Mouse (Mus musculus) erythroblast, embryonic 14.5 days (primary cell): ENCODE data around the gene Tsc2. TPM values are rescaled to one million over a fixed set of nuclear protein-coding genes. Genes with fewer than 3 reads are reported as not detected.

Source experiments
- H3K27me3 ChIP-seq: 2 replicates; pipeline ENCODE4 v1.6.1; 2012; ENCODE audit warnings: inconsistent platforms; ENCODE audit not compliant: control insufficient read depth
- H3K36me3 ChIP-seq: 2 replicates; pipeline ENCODE4 v1.6.1; 2012; ENCODE audit warnings: mild to moderate bottlenecking, inconsistent platforms; ENCODE audit not compliant: control insufficient read depth
- H3K4me1 ChIP-seq: 2 replicates; pipeline ENCODE4 v1.6.1; 2012; ENCODE audit warnings: inconsistent platforms; ENCODE audit not compliant: control insufficient read depth
- H3K4me3 ChIP-seq: replicated peaks from 2 replicates; pipeline ENCODE3; 2012; ENCODE audit warnings: moderate library complexity, mild to moderate bottlenecking, inconsistent platforms
- H3K9me3 ChIP-seq: 2 replicates; pipeline ENCODE4 v1.6.1; 2012; ENCODE audit warnings: low read length, inconsistent platforms, mixed read lengths; ENCODE audit not compliant: control insufficient read depth
- GATA1 ChIP-seq: IDR thresholded peaks from 2 replicates; pipeline ENCODE4 v1.6.1; 2012; ENCODE audit warnings: low read length, inconsistent platforms, mixed read lengths
- TAL1 ChIP-seq: IDR thresholded peaks from 3 replicates; pipeline ENCODE4 v1.6.1; 2012; ENCODE audit warnings: low read length, inconsistent platforms, mixed read lengths
- polyA plus RNA-seq: library from polyadenylated mRNA; stranded (reverse); fragments of >175 nt; gene quantifications from 2 replicates; pipeline ENCODE4 v1.2.3, GENCODE M21; 2012

Tsc2 gene
- polyA plus RNA-seq, 1 experiment, result 4.0 TPM

- TF ChIP-seq TAL1 (no peak), GATA1 (no peak)
- Histone ChIP-seq H3K4me1 (peaks cover 55% of the 10 kb centered on the region), H3K36me3 (peaks cover 27% of the 10 kb centered on the region), H3K27me3 (no peaks in the 10 kb centered on the region), H3K4me3 (peak overlapping the region; percentile 80), H3K9me3 (no peaks in the 10 kb centered on the region)
These were observed 501 bp upstream of the Tsc2 start for GRCm38 (mm10) chr17:24632813-24633449.

GRCm38 (mm10) chr17:24630072-24630471 is 2.4 kb downstream of the Tsc2 start:
- no peaks in the 10 kb centered on the region for H3K27me3 ChIP-seq
- peaks cover 39% of the 10 kb centered on the region for H3K4me1 ChIP-seq
- TF ChIP-seq TAL1 (no peak), GATA1 (no peak)
- H3K4me3 ChIP-seq, result no peak overlapping the region
- peaks cover 51% of the 10 kb centered on the region for H3K36me3 ChIP-seq
- H3K9me3 ChIP-seq, result no peaks in the 10 kb centered on the region

GRCm38 (mm10) chr17:24628646-24629045 is 3.8 kb downstream of the Tsc2 start:
- Histone ChIP-seq H3K4me3 (no peak overlapping the region), H3K27me3 (no peaks in the 10 kb centered on the region), H3K4me1 (peaks cover 33% of the 10 kb centered on the region), H3K36me3 (peaks cover 63% of the 10 kb centered on the region), H3K9me3 (no peaks in the 10 kb centered on the region)
- TF ChIP-seq GATA1, result peak; percentile 74; the same call in 1 of the 2 replicates
- TF ChIP-seq TAL1, result no peak

- TF ChIP-seq TAL1 (no peak), GATA1 (no peak)
- Histone ChIP-seq H3K4me3 (no peak overlapping the region), H3K27me3 (no peaks in the 10 kb centered on the region), H3K4me1 (peaks cover 11% of the 10 kb centered on the region), H3K9me3 (no peaks in the 10 kb centered on the region), H3K36me3 (peaks cover 92% of the 10 kb centered on the region)
These were observed 7.0 kb downstream of the Tsc2 start for GRCm38 (mm10) chr17:24625472-24625871.

- TF ChIP-seq TAL1 (no peak), GATA1 (no peak)
- H3K27me3 ChIP-seq, result no peaks in the 10 kb centered on the region
- H3K4me3 ChIP-seq, result peak overlapping the region; percentile 37
- peaks cover 38% of the 10 kb centered on the region for H3K4me1 ChIP-seq
- peaks cover 93% of the 10 kb centered on the region for H3K36me3 ChIP-seq
- H3K9me3 ChIP-seq, result no peaks in the 10 kb centered on the region
These were observed 14.8 kb downstream of the Tsc2 start for GRCm38 (mm10) chr17:24617561-24618194.

- Histone ChIP-seq H3K9me3 (no peaks in the 10 kb centered on the region), H3K4me1 (peaks cover 9% of the 10 kb centered on the region; the same call in 1 of the 2 replicates), H3K4me3 (no peak overlapping the region), H3K36me3 (peaks cover 79% of the 10 kb centered on the region), H3K27me3 (no peaks in the 10 kb centered on the region)
- TF ChIP-seq GATA1, result no peak
These were observed 21.7 kb downstream of the Tsc2 start for GRCm38 (mm10) chr17:24610711-24611110.

- H3K4me3 ChIP-seq, result no peak overlapping the region
- H3K9me3 ChIP-seq, result no peaks in the 10 kb centered on the region
- TF ChIP-seq GATA1, result no peak
- no peak for TF ChIP-seq TAL1
- H3K4me1 ChIP-seq, result peaks cover 7% of the 10 kb centered on the region; the same call in 1 of the 2 replicates
- H3K27me3 ChIP-seq, result no peaks in the 10 kb centered on the region
- H3K36me3 ChIP-seq, result peaks cover 78% of the 10 kb centered on the region
These were observed 23.6 kb downstream of the Tsc2 start for GRCm38 (mm10) chr17:24608874-24609273.

GRCm38 (mm10) chr17:24608370-24608769 is 24.1 kb downstream of the Tsc2 start:
- peaks cover 6% of the 10 kb centered on the region; the same call in 1 of the 2 replicates for H3K4me1 ChIP-seq
- peaks cover 75% of the 10 kb centered on the region for H3K36me3 ChIP-seq

GRCm38 (mm10) chr17:24604557-24604956 is 27.9 kb downstream of the Tsc2 start:
- Histone ChIP-seq H3K4me1 (peaks cover 2% of the 10 kb centered on the region; the same call in 1 of the 2 replicates), H3K9me3 (no peaks in the 10 kb centered on the region), H3K36me3 (peaks cover 92% of the 10 kb centered on the region), H3K4me3 (no peak overlapping the region), H3K27me3 (no peaks in the 10 kb centered on the region)
- TF ChIP-seq GATA1 (no peak), TAL1 (no peak)

More at GRCm38 (mm10) chr17:24608370-24608769, 24.1 kb downstream of the Tsc2 start:
- no peaks in the 10 kb centered on the region for H3K9me3 ChIP-seq
- no peak for TF ChIP-seq TAL1
- TF ChIP-seq GATA1, result no peak
- H3K4me3 ChIP-seq, result no peak overlapping the region
- no peaks in the 10 kb centered on the region for H3K27me3 ChIP-seq
